Mouse (Mus musculus) forebrain, embryonic 12.5 days (tissue): ENCODE results near the gene Atp2a2. TPM values are rescaled to one million over a fixed set of nuclear protein-coding genes. Genes with fewer than 3 reads are reported as not detected.

Experiments
- ATAC-seq: fragments of 200-750 bp; cut with Nextera tagmentation; 2 replicates; pipeline ENCODE4 v1.8.0; 2017; ENCODE audit warnings: moderate TSS enrichment; ENCODE audit not compliant: low FRiP score
- H3K27ac ChIP-seq: fragments of 300-500 bp; sonication (generic); 2 replicates; pipeline ENCODE4 v1.5.1; 2016; ENCODE audit warnings: mild to moderate bottlenecking
- H3K27me3 ChIP-seq: fragments of 300-500 bp; sonication (generic); 2 replicates; pipeline ENCODE4 v1.6.1; 2016; ENCODE audit warnings: mild to moderate bottlenecking
- H3K36me3 ChIP-seq: fragments of 300-500 bp; sonication (generic); replicated peaks from 2 replicates; pipeline ENCODE4 v1.6.1; 2016; ENCODE audit warnings: mild to moderate bottlenecking
- H3K4me1 ChIP-seq: fragments of 300-500 bp; sonication (generic); 2 replicates; pipeline ENCODE4 v1.6.1; 2016
- H3K4me2 ChIP-seq: fragments of 300-500 bp; sonication (generic); 2 replicates; pipeline ENCODE4 v1.6.1; 2016; ENCODE audit warnings: mild to moderate bottlenecking, moderate library complexity
- H3K4me3 ChIP-seq: fragments of 300-500 bp; sonication (generic); replicated peaks from 2 replicates; pipeline ENCODE4 v1.5.1; 2016; ENCODE audit warnings: mild to moderate bottlenecking
- H3K9ac ChIP-seq: fragments of 300-500 bp; sonication (generic); 2 replicates; pipeline ENCODE4 v1.6.1; 2016; ENCODE audit warnings: mild to moderate bottlenecking
- H3K9me3 ChIP-seq: fragments of 300-500 bp; sonication (generic); 2 replicates; pipeline ENCODE4 v1.6.1; 2016
- WGBS: fragments of 180-500 bp; shearing (Covaris S2); methylation state at CpG from one replicate; pipeline ENCODE4 v1.1.7; 2016; 5-methylcytosine and 5-hydroxymethylcytosine counted together
- polyA plus RNA-seq: library from polyadenylated mRNA; unstranded; fragments of >200 nt; fragmentation: Nextera tagmentation; extraction: Ambion mirVana; gene quantifications from 2 replicates; pipeline ENCODE4 v1.2.1, GENCODE M21; 2016

The Atp2a2 gene
- polyA plus RNA-seq, 1 experiment from 2014 or later = 57.9 TPM

- ATAC-seq = no peak
- peaks cover 15% of the 10 kb centered on the region for H3K4me1 ChIP-seq
- H3K9me3 ChIP-seq = no peaks in the 10 kb centered on the region
- H3K36me3 ChIP-seq = no peaks in the 10 kb centered on the region
- H3K27ac ChIP-seq = no peak overlapping the region
- no peak overlapping the region for H3K4me2 ChIP-seq
- WGBS = 94% methylated on average over 5 of the region's 5 CpGs
- H3K27me3 ChIP-seq = no peaks in the 10 kb centered on the region
- H3K4me3 ChIP-seq = no peak overlapping the region
- H3K9ac ChIP-seq = no peak overlapping the region
These were observed 14.9 kb upstream of the Atp2a2 start for GRCm38 (mm10) chr5:122516901-122517300.

GRCm38 (mm10) chr5:122516029-122516730 lies 14.2 kb upstream of the Atp2a2 start:
- 81% methylated on average over 11 of the region's 11 CpGs for WGBS

DNA sequence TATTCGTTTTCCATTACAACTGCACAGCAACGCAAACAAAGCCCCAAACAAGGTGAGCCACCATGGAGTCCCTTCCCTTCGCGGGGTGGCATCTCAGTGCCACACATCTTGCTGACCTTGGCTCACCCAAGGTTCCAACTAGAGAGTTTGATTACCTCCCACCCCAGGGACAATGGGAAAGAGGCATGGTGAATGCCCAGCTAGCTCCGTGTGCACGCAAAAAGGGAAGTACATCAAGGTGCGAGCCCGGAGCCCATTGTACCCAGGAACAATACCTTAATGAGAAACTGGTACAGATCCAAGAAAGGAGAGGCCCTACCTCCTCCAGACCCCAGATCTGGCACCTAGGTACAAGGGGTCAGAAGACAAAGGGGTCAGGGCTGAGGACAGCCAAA lies 12.1 kb upstream of the Atp2a2 start:
- no peak overlapping the region for H3K27ac ChIP-seq
- no peak overlapping the region for H3K9ac ChIP-seq
- H3K4me1 ChIP-seq = peaks cover 15% of the 10 kb centered on the region
- no peak for ATAC-seq
- WGBS = 8% methylated on average over 8 of the region's 8 CpGs
- H3K36me3 ChIP-seq = no peaks in the 10 kb centered on the region
- H3K27me3 ChIP-seq = no peaks in the 10 kb centered on the region
- no peaks in the 10 kb centered on the region for H3K9me3 ChIP-seq
- H3K4me3 ChIP-seq = no peak overlapping the region
- H3K4me2 ChIP-seq = peak overlapping the region; percentile 33

More at GRCm38 (mm10) chr5:122516029-122516730, 14.2 kb upstream of the Atp2a2 start:
- H3K4me2 ChIP-seq = no peak overlapping the region
- H3K36me3 ChIP-seq = no peaks in the 10 kb centered on the region
- H3K4me3 ChIP-seq = no peak overlapping the region
- no peaks in the 10 kb centered on the region for H3K27me3 ChIP-seq
- no peaks in the 10 kb centered on the region for H3K9me3 ChIP-seq
- peaks cover 15% of the 10 kb centered on the region for H3K4me1 ChIP-seq
- no peak for ATAC-seq
- no peak overlapping the region for H3K9ac ChIP-seq
- no peak overlapping the region for H3K27ac ChIP-seq

GRCm38 (mm10) chr5:122513421-122514126 lies 11.5 kb upstream of the Atp2a2 start:
- no peak for ATAC-seq
- Histone ChIP-seq H3K4me3 (no peak overlapping the region), H3K36me3 (no peaks in the 10 kb centered on the region), H3K4me1 (peaks cover 15% of the 10 kb centered on the region), H3K9me3 (no peaks in the 10 kb centered on the region), H3K27ac (no peak overlapping the region), H3K4me2 (peak overlapping the region; percentile 33), H3K27me3 (no peaks in the 10 kb centered on the region), H3K9ac (no peak overlapping the region)
- WGBS = 41% methylated on average over 22 of the region's 23 CpGs

- WGBS = 78% methylated on average over 6 of the region's 6 CpGs
These were observed 10.0 kb upstream of the Atp2a2 start for GRCm38 (mm10) chr5:122512011-122512410.

GRCm38 (mm10) chr5:122511405-122511804 lies 9.4 kb upstream of the Atp2a2 start:
- Histone ChIP-seq H3K36me3 (no peaks in the 10 kb centered on the region), H3K4me2 (no peak overlapping the region), H3K27ac (no peak overlapping the region), H3K9me3 (0 out of 2 replicates have a peak, but pooled peaks cover 2% of the 10 kb centered on the region), H3K27me3 (no peaks in the 10 kb centered on the region), H3K4me1 (peaks cover 11% of the 10 kb centered on the region), H3K4me3 (no peak overlapping the region), H3K9ac (no peak overlapping the region)
- 82% methylated on average over 9 of the region's 9 CpGs for WGBS
- ATAC-seq = no peak

More at GRCm38 (mm10) chr5:122512011-122512410, 10.0 kb upstream of the Atp2a2 start:
- Histone ChIP-seq H3K36me3 (no peaks in the 10 kb centered on the region), H3K4me2 (no peak overlapping the region), H3K9ac (no peak overlapping the region), H3K27me3 (no peaks in the 10 kb centered on the region), H3K9me3 (no peaks in the 10 kb centered on the region), H3K4me1 (peaks cover 11% of the 10 kb centered on the region), H3K4me3 (no peak overlapping the region), H3K27ac (no peak overlapping the region)
- no peak for ATAC-seq

- no peak overlapping the region for H3K9ac ChIP-seq
- H3K4me1 ChIP-seq = peaks cover 11% of the 10 kb centered on the region
- H3K27ac ChIP-seq = no peak overlapping the region
- H3K4me2 ChIP-seq = no peak overlapping the region
- 0 out of 2 replicates have a peak, but pooled peaks cover 3% of the 10 kb centered on the region for H3K9me3 ChIP-seq
- no peaks in the 10 kb centered on the region for H3K27me3 ChIP-seq
- 73% methylated on average over 17 of the region's 17 CpGs for WGBS
- H3K36me3 ChIP-seq = no peaks in the 10 kb centered on the region
- no peak for ATAC-seq
- H3K4me3 ChIP-seq = no peak overlapping the region
These were observed 8.7 kb upstream of the Atp2a2 start for GRCm38 (mm10) chr5:122510651-122511157.

DNA sequence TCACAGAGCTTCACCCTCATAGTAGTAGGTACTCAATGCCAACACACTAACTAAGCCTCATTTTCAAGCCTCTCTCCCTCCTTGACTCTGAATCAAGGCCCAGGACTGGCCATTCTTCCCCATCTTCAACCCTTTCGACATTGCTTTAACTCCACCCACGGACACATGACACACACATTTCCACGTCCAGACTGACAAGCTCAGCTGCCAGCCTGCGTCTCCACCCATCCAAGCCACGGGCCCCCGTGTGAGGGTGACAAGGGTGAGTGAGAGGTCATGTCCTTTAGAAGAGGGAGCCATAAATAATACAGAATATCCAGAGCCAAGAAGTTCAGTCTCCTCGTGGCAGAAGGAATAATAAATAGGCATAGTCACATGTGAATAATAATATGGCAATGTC lies 7.6 kb upstream of the Atp2a2 start:
- WGBS = 88% methylated on average over 7 of the region's 7 CpGs
- H3K9ac ChIP-seq = no peak overlapping the region
- peaks cover 11% of the 10 kb centered on the region for H3K4me1 ChIP-seq
- H3K9me3 ChIP-seq = 0 out of 2 replicates have a peak, but pooled peaks cover 3% of the 10 kb centered on the region
- no peak overlapping the region for H3K4me3 ChIP-seq
- no peak for ATAC-seq
- H3K36me3 ChIP-seq = no peaks in the 10 kb centered on the region
- no peak overlapping the region for H3K27ac ChIP-seq
- H3K27me3 ChIP-seq = no peaks in the 10 kb centered on the region
- no peak overlapping the region for H3K4me2 ChIP-seq

- no peak overlapping the region for H3K4me3 ChIP-seq
- WGBS = 85% methylated on average over 11 of the region's 11 CpGs
- no peak overlapping the region for H3K4me2 ChIP-seq
- H3K9me3 ChIP-seq = 0 out of 2 replicates have a peak, but pooled peaks cover 3% of the 10 kb centered on the region
- no peak overlapping the region for H3K27ac ChIP-seq
- no peak overlapping the region for H3K9ac ChIP-seq
- no peaks in the 10 kb centered on the region for H3K27me3 ChIP-seq
- no peak for ATAC-seq
- H3K4me1 ChIP-seq = peaks cover 5% of the 10 kb centered on the region
- no peaks in the 10 kb centered on the region for H3K36me3 ChIP-seq
These were observed 6.9 kb upstream of the Atp2a2 start for GRCm38 (mm10) chr5:122508861-122509306.

GRCm38 (mm10) chr5:122507396-122507795 lies 5.4 kb upstream of the Atp2a2 start:
- Histone ChIP-seq H3K27me3 (no peaks in the 10 kb centered on the region), H3K4me2 (no peak overlapping the region), H3K9ac (no peak overlapping the region), H3K36me3 (no peaks in the 10 kb centered on the region), H3K27ac (no peak overlapping the region), H3K4me1 (peaks cover 12% of the 10 kb centered on the region), H3K4me3 (no peak overlapping the region), H3K9me3 (0 out of 2 replicates have a peak, but pooled peaks cover 3% of the 10 kb centered on the region)
- ATAC-seq = no peak

DNA sequence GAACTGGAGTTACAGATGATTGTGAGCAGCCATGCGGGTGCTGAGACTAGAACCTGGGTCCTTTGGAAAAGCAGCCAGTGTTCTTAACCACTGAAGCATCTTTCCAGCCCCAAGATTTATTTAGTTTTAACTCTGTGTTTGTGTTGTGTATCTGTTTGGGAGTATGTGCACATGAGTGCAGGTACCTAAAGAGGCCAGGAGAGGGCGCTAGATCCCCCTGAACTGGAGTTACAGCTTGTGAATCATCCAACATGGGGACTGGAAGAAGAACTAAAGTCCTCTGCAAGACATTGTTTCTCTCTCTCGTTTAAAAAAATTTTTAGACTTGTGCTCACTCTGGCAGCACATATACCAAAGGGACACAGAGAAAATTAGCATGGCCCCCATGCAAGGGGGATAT lies 4.4 kb upstream of the Atp2a2 start:
- H3K36me3 ChIP-seq = no peaks in the 10 kb centered on the region
- no peak for ATAC-seq
- H3K4me1 ChIP-seq = peaks cover 12% of the 10 kb centered on the region
- no peak overlapping the region for H3K9ac ChIP-seq
- 88% methylated on average over 3 of the region's 3 CpGs for WGBS
- H3K27ac ChIP-seq = no peak overlapping the region
- no peak overlapping the region for H3K4me2 ChIP-seq
- H3K4me3 ChIP-seq = no peak overlapping the region
- H3K27me3 ChIP-seq = no peaks in the 10 kb centered on the region
- H3K9me3 ChIP-seq = 0 out of 2 replicates have a peak, but pooled peaks cover 3% of the 10 kb centered on the region

DNA sequence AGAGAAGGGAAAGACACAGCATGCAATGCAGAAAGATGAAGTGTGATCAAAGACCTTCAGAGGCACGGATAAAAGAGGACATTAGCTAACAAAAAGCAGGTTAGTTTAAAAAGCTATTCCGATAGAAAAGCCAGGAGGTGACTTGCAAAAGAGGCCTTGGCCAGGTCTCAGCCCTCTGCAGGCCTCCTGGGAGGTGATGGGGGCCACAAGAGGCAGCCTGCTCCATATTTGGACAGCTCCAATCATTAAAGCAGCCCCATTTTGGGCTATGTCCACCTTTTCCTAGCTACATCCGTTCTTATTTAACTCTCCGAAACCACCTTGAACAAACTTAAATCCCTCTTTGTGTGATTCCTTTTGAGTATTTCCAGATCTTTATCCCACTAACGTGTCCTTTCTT lies 3.5 kb upstream of the Atp2a2 start:
- Histone ChIP-seq H3K4me3 (no peak overlapping the region), H3K4me1 (peaks cover 12% of the 10 kb centered on the region), H3K4me2 (no peak overlapping the region), H3K36me3 (no peaks in the 10 kb centered on the region), H3K27ac (no peak overlapping the region), H3K9me3 (0 out of 2 replicates have a peak, but pooled peaks cover 3% of the 10 kb centered on the region), H3K27me3 (no peaks in the 10 kb centered on the region), H3K9ac (no peak overlapping the region)
- 85% methylated on average over 5 of the region's 5 CpGs for WGBS
- no peak for ATAC-seq
